Mouse (Mus musculus) spleen, postnatal 4 days (tissue): Measurements from ENCODE around the gene Pfdn2.

Experiments used
- DNase-seq, 2 experiments: peaks; one replicate each; pipeline ENCODE4 v3.0.0; 2022; ENCODE audit warnings: low spot score in 2 of 2

Gene Pfdn2

GRCm38 (mm10) chr1:171355812-171356340, 10.4 kb downstream of the Pfdn2 start:
- peak in 1 of 2 experiments; percentile 37 for DNase-seq

GRCm38 (mm10) chr1:171356814-171357213, 11.3 kb downstream of the Pfdn2 start:
- no peak for DNase-seq

GRCm38 (mm10) chr1:171358421-171358820, 13.0 kb downstream of the Pfdn2 start:
- DNase-seq, result no peak

- no peak for DNase-seq
These were observed 14.8 kb downstream of the Pfdn2 start for GRCm38 (mm10) chr1:171360253-171360652.

GRCm38 (mm10) chr1:171360656-171361055, 15.2 kb downstream of the Pfdn2 start, which contains the start of gene Klhdc9:
Gene Klhdc9, minus strand, starts transcription at chr1:171360798.
- DNase-seq, result peak; percentile 89 to 95

GRCm38 (mm10) chr1:171361106-171362103, 15.9 kb downstream of the Pfdn2 start:
- DNase-seq, result peak; percentile 77 to 87

- no peak for DNase-seq
These were observed 20.5 kb downstream of the Pfdn2 start for GRCm38 (mm10) chr1:171365934-171366333.

GRCm38 (mm10) chr1:171369845-171370556, 24.5 kb downstream of the Pfdn2 start, which contains the start of gene Nectin4:
Gene Nectin4, plus strand, starts transcription at chr1:171370099.
- no peak for DNase-seq

- no peak for DNase-seq
These were observed 27.4 kb downstream of the Pfdn2 start for GRCm38 (mm10) chr1:171372880-171373279.

- DNase-seq, result no peak
These were observed 28.5 kb downstream of the Pfdn2 start for GRCm38 (mm10) chr1:171373946-171374345.

GRCm38 (mm10) chr1:171375646-171376097, 30.2 kb downstream of the Pfdn2 start:
- DNase-seq, result peak in 1 of 2 experiments; percentile 60

- peak in 1 of 2 experiments; percentile 57 for DNase-seq
These were observed 32.8 kb downstream of the Pfdn2 start for GRCm38 (mm10) chr1:171378298-171378697.

GRCm38 (mm10) chr1:171379935-171380599, 34.6 kb downstream of the Pfdn2 start:
- DNase-seq, result peak; percentile 75 to 88

GRCm38 (mm10) chr1:171382096-171382620, 36.7 kb downstream of the Pfdn2 start:
- peak in 1 of 2 experiments; percentile 62 for DNase-seq

GRCm38 (mm10) chr1:171384361-171384760, 38.9 kb downstream of the Pfdn2 start:
- DNase-seq, result peak in 1 of 2 experiments; percentile 62

GRCm38 (mm10) chr1:171385171-171385570, 39.7 kb downstream of the Pfdn2 start:
- DNase-seq, result peak in 1 of 2 experiments; percentile 65

GRCm38 (mm10) chr1:171387099-171387498, 41.6 kb downstream of the Pfdn2 start:
- DNase-seq, result peak in 1 of 2 experiments; percentile 67

- DNase-seq, result peak; percentile 80 to 84
These were observed 43.1 kb downstream of the Pfdn2 start, which contains the start of gene Arhgap30 for GRCm38 (mm10) chr1:171388376-171389102. Gene Arhgap30, plus strand, starts transcription at chr1:171388954.

- peak; percentile 72 to 82 for DNase-seq
These were observed 44.6 kb downstream of the Pfdn2 start for GRCm38 (mm10) chr1:171390101-171390500.

GRCm38 (mm10) chr1:171401821-171402220, 56.4 kb downstream of the Pfdn2 start:
- no peak for DNase-seq
